Mouse (Mus musculus) small intestine, adult 2 months (tissue): ENCODE measurements at regions not wholly inside any gene's neighbourhood (a gene's known extent, or its start where the extent isn't known, plus 50 kb on each side); places are given as distances from the start of the nearest gene placed in this dataset.

ENCODE experiments used
- H3K27ac ChIP-seq: fragments of 200-500 bp; 2 replicates; pipeline ENCODE4 v1.5.1; 2012; ENCODE audit warnings: low read depth, low read length, control low read depth, inconsistent platforms; ENCODE audit not compliant: insufficient read depth
- H3K27me3 ChIP-seq: fragments of 200-500 bp; 2 replicates; pipeline ENCODE4 v1.6.1; 2012; ENCODE audit warnings: mild to moderate bottlenecking, moderate library complexity, low read length, inconsistent platforms; ENCODE audit not compliant: control insufficient read depth, insufficient read depth
- H3K36me3 ChIP-seq: fragments of 200-500 bp; 2 replicates; pipeline ENCODE4 v1.6.1; 2012; ENCODE audit warnings: mild to moderate bottlenecking, low read length, control low read depth, inconsistent platforms; ENCODE audit not compliant: control insufficient read depth, insufficient read depth
- H3K4me1 ChIP-seq: fragments of 200-500 bp; 2 replicates; pipeline ENCODE4 v1.6.1; 2012; ENCODE audit warnings: low read length, inconsistent platforms, mixed read lengths; ENCODE audit not compliant: control insufficient read depth, insufficient read depth, insufficient read length
- H3K4me3 ChIP-seq: fragments of 200-500 bp; 2 replicates; pipeline ENCODE4 v1.5.1; 2012; ENCODE audit warnings: low read depth, mild to moderate bottlenecking, control low read depth, inconsistent platforms, low read length, moderate library complexity
- CTCF ChIP-seq: fragments of 200-500 bp; IDR thresholded peaks from 2 replicates; pipeline ENCODE4 v1.5.1; 2012; ENCODE audit warnings: low read depth, mild to moderate bottlenecking, control low read depth, inconsistent platforms, low read length, moderate library complexity, mixed read lengths; ENCODE audit not compliant: insufficient replicate concordance, insufficient read length; ENCODE audit errors: extremely low read depth
- POLR2A ChIP-seq: fragments of 200-500 bp; IDR thresholded peaks from 2 replicates; pipeline ENCODE4 v1.6.1; 2012; ENCODE audit warnings: low read depth, mild to moderate bottlenecking, control low read depth, inconsistent platforms, low read length, moderate library complexity
- WGBS: fragments of 180-500 bp; shearing (Covaris S2); methylation state at CpG from one replicate; pipeline ENCODE4 v1.1.7; 2018; 5-methylcytosine and 5-hydroxymethylcytosine counted together

DNA sequence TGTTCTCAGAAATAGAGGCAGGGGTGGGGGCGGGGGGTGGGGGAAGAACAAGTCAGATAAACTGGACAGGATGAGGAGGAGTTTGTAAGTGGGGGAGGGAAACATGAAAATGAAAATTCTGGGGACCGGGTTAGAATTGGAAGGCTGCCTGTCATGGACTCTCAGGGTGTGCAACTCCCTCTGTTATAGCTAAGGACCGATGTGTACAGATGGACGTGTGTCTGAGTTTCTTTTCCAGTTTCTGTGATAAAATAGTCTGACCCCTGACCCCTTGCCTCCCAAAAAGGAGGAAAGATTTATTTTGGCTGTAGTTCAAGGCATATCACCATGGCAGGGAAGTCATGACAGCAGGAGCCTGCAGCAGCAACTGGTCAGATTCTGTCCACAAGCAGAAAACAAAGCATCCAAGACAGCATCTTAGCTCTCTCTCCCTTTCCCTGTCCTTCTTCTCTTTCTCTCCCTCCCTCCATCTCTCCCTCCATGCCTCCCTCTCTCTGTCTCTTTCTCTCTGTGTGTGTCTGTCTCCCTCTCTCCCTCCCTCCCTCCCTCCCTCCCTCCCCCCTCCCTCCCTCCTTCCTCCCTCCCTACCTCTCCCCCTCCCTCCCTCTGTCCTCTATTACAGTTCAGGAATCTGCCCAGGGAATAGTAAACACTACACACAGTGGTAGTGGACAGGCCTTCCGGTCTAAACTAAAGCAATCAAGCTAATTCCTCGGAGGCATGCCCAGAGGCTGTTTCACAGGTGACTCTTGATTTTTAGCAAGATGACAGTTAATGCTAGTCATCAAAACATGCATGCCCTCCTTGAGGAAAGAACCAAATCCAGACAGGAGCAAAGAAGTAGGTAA lies 941.3 kb downstream of the Mrps31 start:
- TF ChIP-seq CTCF (no peak), POLR2A (no peak)
- Histone ChIP-seq H3K36me3 (no peaks in the 10 kb centered on the region), H3K4me3 (no peak overlapping the region), H3K4me1 (no peaks in the 10 kb centered on the region), H3K27me3 (no peaks in the 10 kb centered on the region; the same call in 1 of the 2 replicates), H3K27ac (no peak overlapping the region)
- WGBS = 47% methylated on average over 6 of the region's 6 CpGs

DNA sequence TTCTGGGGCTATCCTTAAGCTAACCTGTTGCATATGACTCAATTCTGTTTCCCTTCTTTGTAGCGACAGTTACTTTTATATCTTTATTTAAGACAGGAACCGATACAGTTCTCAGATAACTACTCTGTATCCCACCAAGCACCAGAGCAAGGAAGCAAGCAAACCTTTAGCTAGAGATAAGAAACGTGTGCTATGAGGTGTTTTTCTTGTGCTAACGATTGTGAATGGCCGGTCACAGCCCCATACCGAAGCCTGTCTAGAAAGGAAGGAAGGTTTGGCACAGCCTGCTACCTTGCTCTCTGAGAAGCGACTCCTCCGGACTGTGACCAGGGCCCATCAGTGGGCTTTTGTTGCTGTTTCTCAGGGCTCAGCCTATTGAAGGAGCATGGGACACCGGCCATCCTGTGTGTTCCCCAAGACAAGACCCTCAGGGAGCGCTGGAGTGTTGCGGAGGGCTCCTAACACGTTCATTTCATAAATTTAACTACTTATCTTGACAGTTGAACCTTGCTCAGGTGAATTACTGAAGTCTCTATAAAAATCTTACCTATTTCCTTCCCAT lies 949.0 kb downstream of the Mrps31 start:
- H3K27ac ChIP-seq = no peak overlapping the region
- 60% methylated on average over 12 of the region's 12 CpGs for WGBS

DNA sequence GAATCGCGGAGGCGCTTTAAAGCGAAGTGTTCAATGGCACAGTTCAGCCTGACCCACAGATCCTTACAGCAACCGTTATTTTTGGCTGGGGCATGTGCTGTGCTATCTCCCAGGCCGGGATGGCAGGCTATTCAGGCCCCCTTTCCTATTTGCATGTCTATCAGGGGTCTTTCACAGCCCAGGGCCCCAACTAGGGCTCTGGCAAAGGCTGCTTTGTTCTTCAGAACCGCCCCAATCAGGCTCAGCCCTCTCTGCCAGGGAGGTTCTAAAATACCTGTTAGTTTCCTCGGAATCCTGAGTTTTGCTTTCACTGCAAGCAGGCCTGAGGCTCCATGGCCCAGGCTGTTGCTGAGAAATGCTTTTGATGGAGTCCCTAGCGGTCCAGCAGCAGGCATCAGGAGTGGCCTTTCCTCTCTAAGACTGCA lies 949.7 kb downstream of the Mrps31 start:
- WGBS = 50% methylated on average over 9 of the region's 9 CpGs
- Histone ChIP-seq H3K27ac (no peak overlapping the region), H3K4me3 (no peak overlapping the region), H3K4me1 (no peaks in the 10 kb centered on the region), H3K27me3 (no peaks in the 10 kb centered on the region), H3K36me3 (no peaks in the 10 kb centered on the region)
- TF ChIP-seq POLR2A (no peak), CTCF (no peak)

More for the DNA sequence above, 949.0 kb downstream of the Mrps31 start:
- H3K36me3 ChIP-seq = no peaks in the 10 kb centered on the region
- no peaks in the 10 kb centered on the region for H3K27me3 ChIP-seq
- no peaks in the 10 kb centered on the region for H3K4me1 ChIP-seq
- TF ChIP-seq CTCF (no peak), POLR2A (no peak)
- H3K4me3 ChIP-seq = no peak overlapping the region
